Mouse (Mus musculus) E14TG2a.4 (cell line): ENCODE results near the gene Trpc7.

Experiments used
- CTCF ChIP-seq: conservative IDR thresholded peaks from 2 replicates; pipeline ENCODE4 v1.5.1; 2014; ENCODE audit warnings: low read length
- NANOG ChIP-seq: IDR thresholded peaks from 2 replicates; pipeline ENCODE4 v1.6.1; 2014; ENCODE audit warnings: borderline replicate concordance, low read length, mixed read lengths
- POU5F1 ChIP-seq: IDR thresholded peaks from 2 replicates; pipeline ENCODE4 v1.6.1; 2014; ENCODE audit warnings: low read length, borderline replicate concordance

GRCm38 (mm10) chr13:56854506-56854905 is 41.3 kb downstream of the Trpc7 start:
- TF ChIP-seq CTCF (no peak), NANOG (no peak), POU5F1 (no peak)
